14 mouse cellular contexts compared by ENCODE assay signal in genomic region chr1:135085296-135085871, GRCm38 (mm10). TPM values are rescaled to one million over a fixed set of nuclear protein-coding genes. Genes with fewer than 3 reads are reported as not detected.
DNase-seq lines count a peak whose midpoint lies in the region; ATAC-seq and TF ChIP-seq lines count a peak whose summit lies in the region.
"Had no signal": no experiment of that assay in that cellular context is flagged by ENCODE, and none has a peak within 500 bp of the region (broad histone marks: within the 10 kb centered on the region; RNA-seq: fewer than 3 reads in every experiment).

No protein-coding gene starts in this region.

- peak overlapping the region; percentile 48 for H3K4me2 ChIP-seq in kidney, embryonic 15.5 days
- H3K4me2 ChIP-seq in embryonic facial prominence, embryonic 13.5 days, result peak overlapping the region; percentile 42
- peak overlapping the region; percentile 35 for H3K4me2 ChIP-seq in hindbrain, embryonic 15.5 days
- peak overlapping the region; percentile 28 for H3K4me2 ChIP-seq in midbrain, postnatal 0 days (ENCODE audit: low read depth, low read length, poor library complexity, severe bottlenecking)
- H3K4me2 ChIP-seq: forebrain, embryonic 13.5 days; neural tube, embryonic 12.5 days had no signal

- H3K27ac ChIP-seq in kidney, embryonic 15.5 days, result no peak overlapping the region
- no peak overlapping the region for H3K27ac ChIP-seq in embryonic facial prominence, embryonic 13.5 days
- no peak overlapping the region for H3K27ac ChIP-seq in hindbrain, embryonic 15.5 days (replicated peaks)
- no peak overlapping the region for H3K27ac ChIP-seq in midbrain, postnatal 0 days (ENCODE audit: low read depth, low read length)
- H3K27ac ChIP-seq: forebrain, embryonic 13.5 days; neural tube, embryonic 12.5 days had no signal

- peak overlapping the region; percentile 16; the same call in 1 of the 2 replicates for H3K4me3 ChIP-seq in kidney, embryonic 15.5 days (replicated peaks)
- peak overlapping the region; percentile 0; the same call in 1 of the 2 replicates for H3K4me3 ChIP-seq in embryonic facial prominence, embryonic 13.5 days
- H3K4me3 ChIP-seq in hindbrain, embryonic 15.5 days, result peak overlapping the region; percentile 18; the same call in 1 of the 2 replicates
- H3K4me3 ChIP-seq in midbrain, postnatal 0 days (ENCODE audit: low read depth, low read length), result no peak overlapping the region
- H3K4me3 ChIP-seq: forebrain, embryonic 13.5 days; neural tube, embryonic 12.5 days had no signal

- no peaks in the 10 kb centered on the region for H3K36me3 ChIP-seq in kidney, embryonic 15.5 days
- no peaks in the 10 kb centered on the region for H3K36me3 ChIP-seq in embryonic facial prominence, embryonic 13.5 days
- no peaks in the 10 kb centered on the region for H3K36me3 ChIP-seq in hindbrain, embryonic 15.5 days
- no peaks in the 10 kb centered on the region for H3K36me3 ChIP-seq in midbrain, postnatal 0 days (ENCODE audit: insufficient read depth, low read length)
- H3K36me3 ChIP-seq: neural tube, embryonic 12.5 days had no signal

- H3K9me3 ChIP-seq in kidney, embryonic 15.5 days (replicated peaks), result no peaks in the 10 kb centered on the region
- no peaks in the 10 kb centered on the region for H3K9me3 ChIP-seq in embryonic facial prominence, embryonic 13.5 days
- H3K9me3 ChIP-seq in hindbrain, embryonic 15.5 days, result no peaks in the 10 kb centered on the region
- H3K9me3 ChIP-seq in midbrain, postnatal 0 days (ENCODE audit: low read length), result no peaks in the 10 kb centered on the region
- H3K9me3 ChIP-seq: forebrain, embryonic 13.5 days; neural tube, embryonic 12.5 days had no signal

- intact Hi-C loops in left cerebral cortex, postnatal 4 days (cut with DNase I), result no loop called here

- H3K4me1 ChIP-seq in kidney, embryonic 15.5 days, result peaks cover 7% of the 10 kb centered on the region; the same call in 1 of the 2 replicates
- peaks cover 38% of the 10 kb centered on the region for H3K4me1 ChIP-seq in embryonic facial prominence, embryonic 13.5 days
- H3K4me1 ChIP-seq in hindbrain, embryonic 15.5 days (replicated peaks), result peaks cover 5% of the 10 kb centered on the region
- no peaks in the 10 kb centered on the region for H3K4me1 ChIP-seq in midbrain, postnatal 0 days (ENCODE audit: insufficient read depth, low read length)
- H3K4me1 ChIP-seq: neural tube, embryonic 12.5 days had no signal

- no peak for ATAC-seq in kidney, embryonic 15.5 days (replicated peaks; ENCODE audit: low FRiP score)
- no peak for ATAC-seq in embryonic facial prominence, embryonic 13.5 days (ENCODE audit: insufficient number of reproducible peaks, insufficient read depth, low FRiP score, low TSS enrichment, low read depth)
- ATAC-seq in hindbrain, embryonic 15.5 days (ENCODE audit: low FRiP score, low read depth), result no peak
- ATAC-seq in midbrain, postnatal 0 days (ENCODE audit: low FRiP score), result no peak
- ATAC-seq: activated CD4-positive, CD25-positive, alpha-beta regulatory T cell, adult 4 months; forebrain, embryonic 13.5 days had no signal

- WGBS in kidney, embryonic 15.5 days, result 15% methylated on average over 28 of the region's 28 CpGs
- WGBS in embryonic facial prominence, embryonic 13.5 days, result 17% methylated on average over 28 of the region's 28 CpGs
- 14% methylated on average over 26 of the region's 28 CpGs for WGBS in hindbrain, embryonic 15.5 days
- WGBS in midbrain, postnatal 0 days, result 16% methylated on average over 26 of the region's 28 CpGs

- no peak for TF ChIP-seq CTCF in midbrain, postnatal 0 days (IDR thresholded peaks at IDR 0.05)

- no peak overlapping the region for H3K9ac ChIP-seq in kidney, embryonic 15.5 days
- no peak overlapping the region; the same call in 1 of the 2 replicates for H3K9ac ChIP-seq in embryonic facial prominence, embryonic 13.5 days
- no peak overlapping the region for H3K9ac ChIP-seq in hindbrain, embryonic 15.5 days
- no peak overlapping the region for H3K9ac ChIP-seq in midbrain, postnatal 0 days (replicated peaks; ENCODE audit: low read length, poor library complexity, severe bottlenecking)
- H3K9ac ChIP-seq: forebrain, embryonic 13.5 days; neural tube, embryonic 12.5 days had no signal

- peaks cover 75% of the 10 kb centered on the region for H3K27me3 ChIP-seq in kidney, embryonic 15.5 days
- peaks cover 56% of the 10 kb centered on the region for H3K27me3 ChIP-seq in embryonic facial prominence, embryonic 13.5 days
- peaks cover 26% of the 10 kb centered on the region for H3K27me3 ChIP-seq in hindbrain, embryonic 15.5 days
- H3K27me3 ChIP-seq in midbrain, postnatal 0 days (ENCODE audit: insufficient read depth, low read length), result 0 out of 2 replicates have a peak, but pooled peaks cover 11% of the 10 kb centered on the region

- DNase-seq in kidney, adult 8-10 months, result no peak
- DNase-seq in midbrain, postnatal 0 days (ENCODE audit: low spot score), result no peak
- DNase-seq in left cerebral cortex, postnatal 4 days, result no peak
- DNase-seq in layer of hippocampus, postnatal 25 days (ENCODE audit: extremely low spot score in 1 of 2, low spot score in 1 of 2), result no peak
- no peak for DNase-seq in cerebellum, postnatal 4 days (ENCODE audit: low spot score in 2 of 2)
- DNase-seq: lung, adult 18-20 months; right cerebral cortex, postnatal 25 days had no signal

RNA-seq across cellular contexts. Expression of gene Lgr6, which starts 19.7 kb away (rescaled TPM):
- 0.98 and 1.1 TPM in 2 replicates for polyA plus RNA-seq in kidney, embryonic 15.5 days (2015; fragmentation: Nextera tagmentation; extraction: Ambion mirVana)
- polyA plus RNA-seq in embryonic facial prominence, embryonic 13.5 days (2015; fragmentation: Nextera tagmentation; extraction: Ambion mirVana), result 8.3 and 11.5 TPM in 2 replicates
- 1.2 and 1.4 TPM in 2 replicates for polyA plus RNA-seq in hindbrain, embryonic 15.5 days (2015; fragmentation: Nextera tagmentation; extraction: Ambion mirVana)
- 2.5 and 3.8 TPM in 2 replicates for total RNA-seq in midbrain, postnatal 0 days (2014; rRNA removed)
- polyA plus RNA-seq in midbrain, postnatal 0 days (2015; fragmentation: Nextera tagmentation; extraction: Ambion mirVana), result 1.9 and 2.1 TPM in 2 replicates
- total RNA-seq in left cerebral cortex, postnatal 4 days (2021), result 1 to 10 TPM; 1.6 to 2.3 TPM
- 1 to 10 TPM; 1.6 to 2.4 TPM for total RNA-seq in layer of hippocampus, postnatal 25 days (2021)
- polyA plus RNA-seq: activated CD4-positive, CD25-positive, alpha-beta regulatory T cell, adult 4 months had no signal

RNA-seq across cellular contexts. Expression of gene Ptpn7, which starts 47.1 kb away (rescaled TPM):
- 1.2 TPM in 2 replicates for polyA plus RNA-seq in kidney, embryonic 15.5 days (2015; fragmentation: Nextera tagmentation; extraction: Ambion mirVana)
- polyA plus RNA-seq in embryonic facial prominence, embryonic 13.5 days (2015; fragmentation: Nextera tagmentation; extraction: Ambion mirVana), result 1.5 and 2.2 TPM in 2 replicates
- 0.29 and 0.45 TPM in 2 replicates for polyA plus RNA-seq in hindbrain, embryonic 15.5 days (2015; fragmentation: Nextera tagmentation; extraction: Ambion mirVana)
- 0.05 and 0.24 TPM in 2 replicates for total RNA-seq in midbrain, postnatal 0 days (2014; rRNA removed)
- polyA plus RNA-seq in midbrain, postnatal 0 days (2015; fragmentation: Nextera tagmentation; extraction: Ambion mirVana), result 0.05 and 0.15 TPM in 2 replicates
- under 1 TPM; 0.10 to 0.24 TPM for total RNA-seq in left cerebral cortex, postnatal 4 days (2021)
- total RNA-seq in layer of hippocampus, postnatal 25 days (2021), result under 1 TPM in 1 of 2 experiments, not detected in 1; 0.12 TPM
- total RNA-seq: layer of hippocampus, postnatal 14 days had no signal
